Mouse (Mus musculus) testis, adult 2 months (tissue): ENCODE results near the gene Kalrn. TPM values are rescaled to one million over a fixed set of nuclear protein-coding genes. Genes with fewer than 3 reads are reported as not detected.

ENCODE experiments used
- H3K27ac ChIP-seq: fragments of 200-500 bp; 2 replicates; pipeline ENCODE4 v1.5.1; 2012; ENCODE audit warnings: low read depth, low read length; ENCODE audit not compliant: control insufficient read depth, insufficient read depth
- H3K27me3 ChIP-seq: fragments of 200-500 bp; 2 replicates; pipeline ENCODE4 v1.6.1; 2012; ENCODE audit warnings: mild to moderate bottlenecking, low read length, moderate library complexity; ENCODE audit not compliant: control insufficient read depth, insufficient read depth
- H3K36me3 ChIP-seq: fragments of 200-500 bp; 2 replicates; pipeline ENCODE4 v1.6.1; 2012; ENCODE audit warnings: mild to moderate bottlenecking, low read length; ENCODE audit not compliant: control insufficient read depth, insufficient read depth
- H3K4me1 ChIP-seq: fragments of 200-500 bp; 2 replicates; pipeline ENCODE4 v1.6.1; 2012; ENCODE audit warnings: low read length; ENCODE audit not compliant: control insufficient read depth, insufficient read depth
- H3K4me3 ChIP-seq: fragments of 200-500 bp; 2 replicates; pipeline ENCODE4 v1.5.1; 2012; ENCODE audit warnings: low read depth, mild to moderate bottlenecking, low read length, moderate library complexity, mixed read lengths; ENCODE audit not compliant: control insufficient read depth
- CTCF ChIP-seq: fragments of 200-500 bp; IDR thresholded peaks from 2 replicates; pipeline ENCODE4 v1.5.1; 2012; ENCODE audit warnings: low read depth, mild to moderate bottlenecking, inconsistent platforms, low read length, moderate library complexity; ENCODE audit not compliant: control insufficient read depth, insufficient read depth, insufficient replicate concordance
- POLR2A ChIP-seq: fragments of 200-500 bp; IDR thresholded peaks from 2 replicates; pipeline ENCODE4 v1.6.1; 2012; ENCODE audit warnings: low read depth, mild to moderate bottlenecking, inconsistent platforms, low read length, moderate library complexity; ENCODE audit not compliant: control insufficient read depth
- polyA plus RNA-seq: library from polyadenylated mRNA; depleted of rRNA; stranded (reverse); fragments of >200 nt; gene quantifications from 2 replicates; pipeline ENCODE4 v1.2.3, GENCODE M21; 2012

Kalrn gene
- polyA plus RNA-seq, 1 experiment, result 5.7 TPM

DNA sequence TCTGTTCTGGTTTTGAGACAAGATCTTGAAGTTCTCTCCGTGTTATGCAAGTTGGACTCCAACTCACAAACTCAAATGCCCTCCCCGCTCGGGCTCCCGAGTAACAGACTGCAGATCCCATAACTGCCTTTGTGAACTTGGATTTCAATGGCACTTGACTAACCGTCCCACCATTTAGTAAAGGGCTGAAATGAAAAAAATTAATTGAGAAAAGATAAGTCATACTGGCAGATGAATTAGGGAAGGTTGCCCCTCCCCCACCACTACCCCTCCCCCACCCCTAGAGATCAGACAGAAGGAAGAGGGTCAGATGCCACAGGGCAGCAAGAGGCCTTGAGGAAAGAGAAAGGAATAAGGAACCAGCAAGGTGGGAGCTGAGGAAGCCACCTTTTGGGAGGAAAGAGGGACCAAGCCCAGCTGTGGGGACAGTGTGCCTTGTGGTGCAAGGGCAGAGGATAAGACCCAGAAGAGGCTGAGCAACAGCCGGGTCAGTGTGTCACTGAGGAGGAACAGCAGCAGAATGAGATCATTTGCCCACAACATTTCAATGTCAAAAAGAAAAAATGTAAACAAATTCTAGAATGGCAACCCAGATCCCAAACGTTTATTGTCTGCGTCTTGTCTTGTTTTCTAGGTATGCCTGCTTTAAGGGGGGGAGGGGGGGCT, 21.4 kb upstream of the Kalrn start:
- Histone ChIP-seq H3K36me3 (no peaks in the 10 kb centered on the region), H3K27ac (no peak overlapping the region), H3K27me3 (no peaks in the 10 kb centered on the region), H3K4me1 (no peaks in the 10 kb centered on the region), H3K4me3 (no peak overlapping the region)
- no peak for TF ChIP-seq POLR2A
- TF ChIP-seq CTCF, result no peak

DNA sequence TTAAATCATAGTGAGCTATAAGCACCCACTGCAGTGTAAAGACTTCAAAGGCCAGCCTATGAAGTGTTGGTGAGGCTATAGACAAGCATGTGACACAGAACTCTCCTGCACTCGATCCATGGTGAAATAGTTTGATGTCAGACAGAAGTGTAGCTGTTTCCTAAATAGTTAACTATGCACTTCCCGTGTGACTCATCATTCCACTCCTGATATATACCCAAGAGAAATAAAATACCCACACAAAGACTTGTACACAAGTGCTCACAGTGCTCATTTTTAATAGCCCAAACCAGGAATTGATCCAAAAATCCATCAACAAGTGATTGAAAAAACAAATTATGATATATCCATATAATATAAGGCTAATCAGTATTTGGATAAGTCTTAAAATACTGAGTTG, 19.4 kb upstream of the Kalrn start:
- Histone ChIP-seq H3K36me3 (no peaks in the 10 kb centered on the region), H3K27ac (no peak overlapping the region), H3K4me1 (no peaks in the 10 kb centered on the region), H3K4me3 (no peak overlapping the region), H3K27me3 (no peaks in the 10 kb centered on the region)
- TF ChIP-seq CTCF (no peak), POLR2A (no peak)

DNA sequence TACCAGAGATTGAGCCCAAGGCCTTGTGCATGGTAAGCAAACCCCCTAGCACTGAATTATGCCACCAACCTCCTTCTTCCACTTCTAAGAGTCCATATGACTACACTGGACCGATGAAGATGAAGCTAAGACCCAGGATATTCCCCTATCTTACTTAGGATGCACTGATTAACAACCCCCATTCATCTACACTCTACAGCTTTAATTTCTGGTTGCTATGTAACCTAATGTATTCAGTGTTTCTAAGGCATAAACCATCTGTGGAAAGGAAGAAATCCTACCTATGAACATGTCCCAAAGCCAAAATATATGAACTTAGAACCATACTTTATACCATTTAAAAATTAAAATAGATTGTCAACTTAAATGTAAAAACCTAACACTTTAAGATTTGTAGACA, 18.6 kb upstream of the Kalrn start:
- no peak overlapping the region for H3K27ac ChIP-seq

DNA sequence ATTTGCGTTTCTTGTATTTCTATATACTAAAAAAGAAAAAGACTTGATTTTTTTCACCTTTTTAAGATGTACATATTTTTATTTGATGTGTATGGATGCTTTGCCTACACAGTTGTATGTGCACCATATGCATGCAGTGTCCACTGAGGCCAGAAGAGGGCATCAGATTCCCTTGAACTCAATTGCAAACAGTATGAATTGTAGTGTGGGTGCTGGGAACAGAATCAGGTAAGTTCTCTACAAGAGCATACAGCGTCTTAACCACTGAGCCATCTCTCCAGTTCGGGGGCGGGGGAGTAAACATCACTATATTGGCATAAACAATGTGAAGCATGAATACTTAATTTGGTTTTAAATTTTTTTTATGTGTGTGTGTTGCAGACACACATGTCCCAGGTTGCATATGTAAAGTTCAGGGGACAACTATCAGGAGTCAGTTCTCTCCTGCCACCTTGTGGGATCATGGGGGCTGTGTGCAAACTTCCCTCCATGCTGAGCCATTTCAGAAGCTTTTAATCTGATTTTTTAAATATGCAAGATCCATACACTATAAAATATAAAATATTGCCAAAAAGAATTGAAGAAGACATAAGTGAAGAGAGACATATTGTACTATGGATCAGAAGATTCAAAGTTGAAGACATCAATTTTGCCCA, 6.5 kb upstream of the Kalrn start:
- no peak overlapping the region for H3K27ac ChIP-seq
- TF ChIP-seq CTCF (no peak), POLR2A (no peak)
- no peak overlapping the region for H3K4me3 ChIP-seq
- no peaks in the 10 kb centered on the region for H3K4me1 ChIP-seq
- H3K36me3 ChIP-seq, result no peaks in the 10 kb centered on the region
- H3K27me3 ChIP-seq, result no peaks in the 10 kb centered on the region

More for the DNA sequence above, 18.6 kb upstream of the Kalrn start:
- H3K4me3 ChIP-seq, result no peak overlapping the region
- H3K27me3 ChIP-seq, result no peaks in the 10 kb centered on the region
- no peaks in the 10 kb centered on the region for H3K4me1 ChIP-seq
- TF ChIP-seq CTCF (no peak), POLR2A (no peak)
- H3K36me3 ChIP-seq, result no peaks in the 10 kb centered on the region

DNA sequence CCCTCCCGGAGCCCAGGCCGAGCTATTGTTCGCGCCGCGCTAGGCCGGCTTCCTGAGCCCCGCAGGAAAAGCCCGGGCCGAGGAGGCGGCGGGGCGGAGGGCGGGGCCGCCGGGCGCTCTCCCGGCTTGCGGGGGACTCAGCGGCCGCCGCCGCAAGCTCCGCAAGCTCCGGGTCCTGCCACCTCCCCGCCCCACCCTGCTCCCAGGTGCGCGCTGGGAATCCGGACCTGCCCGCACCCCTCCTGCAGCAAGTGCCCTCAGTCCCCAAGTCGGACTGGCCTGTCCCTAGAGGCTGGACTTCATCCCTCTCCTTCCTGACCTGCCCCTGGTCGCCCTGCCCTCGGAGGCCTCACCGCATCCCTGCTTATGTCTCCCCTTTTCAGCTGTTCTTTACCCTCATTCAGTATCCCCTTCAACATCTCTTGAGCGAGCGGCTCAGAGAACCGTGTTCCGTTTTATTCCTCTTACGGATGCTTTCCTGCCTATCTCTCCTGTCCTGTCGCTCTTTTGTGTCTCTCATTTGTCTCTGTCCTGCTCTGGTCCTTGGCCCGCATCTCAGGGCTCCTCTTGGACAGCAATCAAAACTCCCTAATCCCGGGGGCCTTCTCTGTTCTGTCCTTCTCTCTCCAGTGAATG, 642 bp upstream of the Kalrn start:
- Histone ChIP-seq H3K4me1 (peaks cover 14% of the 10 kb centered on the region), H3K36me3 (no peaks in the 10 kb centered on the region), H3K27ac (no peak overlapping the region), H3K4me3 (peak overlapping the region; percentile 76), H3K27me3 (peaks cover 7% of the 10 kb centered on the region; the same call in 1 of the 2 replicates)
- TF ChIP-seq POLR2A, result no peak
- TF ChIP-seq CTCF, result no peak

DNA sequence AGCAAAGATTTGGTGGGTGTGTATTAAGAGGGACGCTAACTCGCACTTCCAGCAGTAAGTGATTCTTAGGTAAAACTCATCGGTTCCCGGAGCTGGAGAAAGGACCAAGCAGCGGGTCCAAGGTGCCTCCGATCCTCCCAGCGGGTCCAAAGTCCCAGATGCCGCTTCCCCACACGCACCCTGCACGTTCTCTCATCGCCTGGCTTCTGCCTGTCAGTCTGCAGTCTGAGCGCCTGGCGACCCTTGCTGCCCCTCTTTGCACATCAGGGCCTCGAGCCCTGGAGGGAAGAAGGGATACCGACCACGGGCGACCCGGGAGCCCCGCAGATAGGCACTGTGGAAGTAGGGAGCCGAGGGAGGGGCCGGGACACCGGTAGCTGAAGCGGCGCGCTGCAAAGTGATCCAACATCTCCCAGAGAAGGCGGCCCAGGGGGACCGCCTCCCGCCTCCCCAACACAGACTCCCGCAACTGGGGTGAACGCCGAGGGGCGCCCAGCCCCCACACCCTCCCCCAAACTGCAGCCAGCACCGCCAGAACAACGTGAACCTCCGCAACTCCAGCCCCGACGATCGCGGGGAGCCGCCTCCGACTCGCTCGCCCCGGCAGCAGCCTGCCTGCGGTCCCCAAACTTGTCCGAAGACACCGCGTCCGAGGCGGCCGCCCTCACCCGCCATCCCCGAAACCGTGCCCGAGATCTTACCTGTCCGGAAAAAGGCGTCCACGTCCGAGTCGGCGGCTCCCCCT, 754 bp downstream of the Kalrn start:
- no peaks in the 10 kb centered on the region for H3K36me3 ChIP-seq
- no peak overlapping the region for H3K27ac ChIP-seq
- H3K27me3 ChIP-seq, result peaks cover 7% of the 10 kb centered on the region; the same call in 1 of the 2 replicates
- TF ChIP-seq CTCF (no peak), POLR2A (no peak)
- H3K4me1 ChIP-seq, result peaks cover 14% of the 10 kb centered on the region
- H3K4me3 ChIP-seq, result peak overlapping the region; percentile 65
